Mouse (Mus musculus) lung, postnatal 0 days (tissue): ENCODE measurements at regions not wholly inside any gene's neighbourhood (a gene's known extent, or its start where the extent isn't known, plus 50 kb on each side); places are given as distances from the start of the nearest gene placed in this dataset.

Source experiments
- CTCF ChIP-seq: IDR thresholded peaks from 2 replicates; pipeline ENCODE4 v1.5.1; 2016; ENCODE audit warnings: antibody characterized with exemption, mild to moderate bottlenecking
- EP300 ChIP-seq: IDR thresholded peaks from 2 replicates; pipeline ENCODE4 v1.6.1; 2016; ENCODE audit warnings: antibody characterized with exemption, mild to moderate bottlenecking, control low read depth

- TF ChIP-seq CTCF (no peak), EP300 (no peak)
Measured at GRCm38 (mm10) chr11:114499665-114500064, 168.7 kb upstream of the Rpl38 start.
